Mouse (Mus musculus) megakaryocyte, embryonic 14.5 days (primary cell): ENCODE measurements around the gene Lgi4.

Experiments
- FLI1 ChIP-seq: IDR thresholded peaks from 2 replicates; pipeline ENCODE4 v1.6.1; 2012; ENCODE audit warnings: low read length, inconsistent platforms, mixed read lengths
- GATA1 ChIP-seq: IDR thresholded peaks from 3 replicates; pipeline ENCODE4 v1.6.1; 2012; ENCODE audit warnings: mixed read lengths, low read length, inconsistent platforms, borderline replicate concordance

DNA sequence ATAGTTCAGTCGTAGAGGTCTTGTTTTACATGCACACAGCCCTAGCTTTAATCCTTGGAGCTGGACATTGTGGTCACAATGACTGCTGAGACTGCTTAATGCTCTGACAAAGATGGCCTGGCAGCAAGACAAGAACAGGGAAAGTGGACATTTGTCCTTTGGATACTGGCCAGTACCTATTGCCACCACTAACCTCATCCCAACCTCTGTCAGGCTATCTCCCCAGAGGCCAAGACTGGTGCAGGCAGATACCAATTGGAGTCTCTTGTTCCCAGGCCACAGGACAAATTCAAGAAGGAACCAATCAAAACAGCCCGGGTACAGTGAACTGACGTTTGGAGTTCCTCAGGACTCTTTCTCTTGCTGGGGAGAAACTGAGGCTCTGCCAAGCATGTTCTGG, 29.1 kb downstream of the Lgi4 start:
- TF ChIP-seq FLI1 = no peak
- TF ChIP-seq GATA1 = no peak
